Mouse (Mus musculus) brown adipose tissue, adult 24 weeks (tissue): ENCODE results near the gene Samhd1. TPM values are rescaled to one million over a fixed set of nuclear protein-coding genes. Genes with fewer than 3 reads are reported as not detected.
A peak's percentile ranks its signal among the peaks of the same experiment; 100 is the strongest.

Source experiments
- H3K27ac ChIP-seq: fragments of 200-500 bp; replicated peaks from 2 replicates; pipeline ENCODE4 v1.5.1; 2012; ENCODE audit warnings: low read depth, mild to moderate bottlenecking, low read length
- H3K4me1 ChIP-seq: fragments of 200-500 bp; 2 replicates; pipeline ENCODE4 v1.6.1; 2012; ENCODE audit warnings: low read length, mixed read lengths; ENCODE audit not compliant: control insufficient read depth, insufficient read depth, insufficient read length
- H3K4me3 ChIP-seq: fragments of 200-500 bp; 2 replicates; pipeline ENCODE4 v1.5.1; 2012; ENCODE audit warnings: low read depth, mild to moderate bottlenecking, low read length, moderate library complexity; ENCODE audit not compliant: insufficient read depth
- polyA plus RNA-seq: library from polyadenylated mRNA; stranded (reverse); fragments of >200 nt; gene quantifications from 2 replicates; pipeline ENCODE4 v1.2.4, GENCODE M21; 2012; ENCODE audit not compliant: missing spikeins, insufficient read depth, insufficient read length

Samhd1 gene
- polyA plus RNA-seq, 1 experiment, result 14.9 TPM

- peak overlapping the region; percentile 69 for H3K27ac ChIP-seq
- H3K4me3 ChIP-seq, result peak overlapping the region; percentile 25; the same call in 1 of the 2 replicates
- peaks cover 4% of the 10 kb centered on the region; the same call in 1 of the 2 replicates for H3K4me1 ChIP-seq
Measured at GRCm38 (mm10) chr2:157129601-157130164, 5.4 kb downstream of the Samhd1 start.

GRCm38 (mm10) chr2:157129096-157129495, 6.0 kb downstream of the Samhd1 start:
- H3K4me1 ChIP-seq, result peaks cover 4% of the 10 kb centered on the region; the same call in 1 of the 2 replicates
- H3K4me3 ChIP-seq, result no peak overlapping the region
- H3K27ac ChIP-seq, result no peak overlapping the region

GRCm38 (mm10) chr2:157128072-157128471, 7.0 kb downstream of the Samhd1 start:
- Histone ChIP-seq H3K27ac (no peak overlapping the region), H3K4me3 (no peak overlapping the region), H3K4me1 (peaks cover 4% of the 10 kb centered on the region; the same call in 1 of the 2 replicates)

DNA sequence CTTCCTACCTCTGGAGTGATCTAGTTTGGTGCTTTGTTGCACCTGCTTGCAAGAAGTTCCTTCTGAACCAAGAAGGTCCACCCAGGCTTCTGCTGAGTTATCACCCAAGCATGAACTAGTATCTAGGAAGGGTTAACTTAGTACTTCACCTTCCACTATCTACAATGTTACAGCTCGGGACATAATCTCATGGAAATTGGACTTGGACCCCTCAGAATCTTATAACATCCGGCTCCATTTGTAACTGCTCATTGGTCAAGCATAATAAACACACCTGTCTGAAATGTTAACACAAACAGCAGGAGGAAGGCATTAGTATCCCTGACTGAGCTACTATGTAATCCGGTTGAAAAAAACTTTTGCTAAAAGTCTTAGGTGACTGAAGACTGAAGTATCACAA, 7.7 kb downstream of the Samhd1 start:
- Histone ChIP-seq H3K27ac (no peak overlapping the region), H3K4me1 (peaks cover 4% of the 10 kb centered on the region; the same call in 1 of the 2 replicates), H3K4me3 (no peak overlapping the region)

DNA sequence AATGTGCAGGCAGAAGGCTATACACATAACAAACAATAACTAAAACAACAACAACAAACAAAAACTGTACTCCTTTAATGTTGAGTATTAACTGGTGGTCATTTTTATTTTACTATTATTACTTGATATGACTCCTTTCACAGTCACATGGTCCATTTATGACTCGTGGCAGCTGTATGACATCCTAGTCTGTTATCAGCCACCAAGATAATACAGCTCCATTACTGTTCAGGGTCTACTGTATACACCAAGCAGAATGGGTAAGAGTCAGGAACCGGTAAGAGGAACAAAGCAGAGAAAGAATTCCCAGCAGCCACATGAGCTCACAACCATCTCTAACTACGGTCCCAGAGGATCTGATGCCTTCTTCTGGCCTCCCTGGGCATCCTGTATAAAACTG, 9.8 kb downstream of the Samhd1 start:
- H3K4me1 ChIP-seq, result no peaks in the 10 kb centered on the region
- no peak overlapping the region for H3K27ac ChIP-seq
- no peak overlapping the region for H3K4me3 ChIP-seq

GRCm38 (mm10) chr2:157121766-157122165, 13.3 kb downstream of the Samhd1 start:
- Histone ChIP-seq H3K27ac (no peak overlapping the region), H3K4me1 (no peaks in the 10 kb centered on the region), H3K4me3 (no peak overlapping the region)

DNA sequence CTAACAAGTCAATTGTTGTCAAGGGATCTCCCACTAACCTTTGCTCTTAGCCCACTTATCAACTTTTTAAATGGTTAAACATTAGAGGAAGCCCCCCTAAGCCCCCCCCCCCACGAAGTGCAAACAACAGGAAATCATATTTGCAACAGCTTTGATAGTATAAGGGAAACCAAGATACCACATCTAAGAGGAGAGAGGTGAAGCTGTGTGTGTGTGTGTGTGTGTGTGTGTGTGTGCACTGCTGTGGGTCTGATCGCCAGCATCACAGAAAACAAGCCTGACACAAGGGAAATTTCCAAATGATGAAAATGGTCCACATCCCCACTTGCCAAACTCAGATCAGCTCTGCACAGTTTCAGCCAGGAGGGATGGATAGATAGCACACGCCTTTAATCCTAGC, 16.0 kb downstream of the Samhd1 start:
- Histone ChIP-seq H3K4me1 (no peaks in the 10 kb centered on the region), H3K4me3 (no peak overlapping the region), H3K27ac (no peak overlapping the region)

DNA sequence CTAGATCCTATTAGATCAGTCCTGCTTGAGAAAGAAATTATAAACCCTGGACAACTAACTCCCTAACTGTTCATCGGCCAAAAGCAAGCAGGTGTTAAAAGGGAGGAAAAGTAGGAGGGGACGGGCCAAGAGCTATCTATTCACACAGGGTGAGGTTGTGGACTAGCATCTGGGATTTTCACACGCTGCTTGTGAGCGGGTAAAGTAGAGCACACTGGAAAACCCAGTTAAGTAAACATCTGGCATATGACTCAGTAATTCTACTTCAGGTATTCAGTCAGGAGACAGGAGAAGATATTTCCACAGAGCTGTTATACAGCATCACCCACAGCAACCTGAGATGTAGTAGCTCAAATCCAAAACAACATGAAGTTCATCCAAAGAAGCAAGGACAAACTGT, 16.5 kb downstream of the Samhd1 start:
- no peaks in the 10 kb centered on the region for H3K4me1 ChIP-seq
- H3K27ac ChIP-seq, result no peak overlapping the region
- H3K4me3 ChIP-seq, result no peak overlapping the region

DNA sequence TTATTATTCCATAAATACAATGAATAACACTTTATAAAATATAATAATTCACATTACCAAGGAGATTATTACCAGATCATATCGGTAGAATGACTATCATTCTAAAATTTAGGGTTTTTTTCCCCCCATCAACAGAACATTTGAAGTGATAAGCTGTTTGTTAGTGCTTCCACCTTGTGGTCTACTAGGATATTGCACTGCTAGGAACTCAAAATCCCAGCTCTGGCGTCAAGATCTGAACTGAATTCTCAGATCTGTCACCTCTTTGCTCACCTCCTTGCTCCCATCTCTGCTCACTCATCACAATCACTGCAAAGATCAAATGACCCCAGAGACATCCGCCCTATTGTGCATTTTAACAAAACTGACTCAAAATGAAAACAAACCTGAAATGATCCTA, 18.1 kb downstream of the Samhd1 start:
- Histone ChIP-seq H3K4me1 (no peaks in the 10 kb centered on the region), H3K27ac (no peak overlapping the region), H3K4me3 (no peak overlapping the region)

- Histone ChIP-seq H3K4me1 (no peaks in the 10 kb centered on the region), H3K27ac (no peak overlapping the region), H3K4me3 (no peak overlapping the region)
Measured at GRCm38 (mm10) chr2:157108236-157108635, 26.8 kb downstream of the Samhd1 start.

- no peak overlapping the region for H3K4me3 ChIP-seq
- no peaks in the 10 kb centered on the region; the same call in 1 of the 2 replicates for H3K4me1 ChIP-seq
- no peak overlapping the region for H3K27ac ChIP-seq
Measured at GRCm38 (mm10) chr2:157104454-157104853, 30.6 kb downstream of the Samhd1 start.

- H3K27ac ChIP-seq, result no peak overlapping the region
- no peak overlapping the region for H3K4me3 ChIP-seq
- no peaks in the 10 kb centered on the region; the same call in 1 of the 2 replicates for H3K4me1 ChIP-seq
Measured at GRCm38 (mm10) chr2:157102256-157102655, 32.8 kb downstream of the Samhd1 start.

DNA sequence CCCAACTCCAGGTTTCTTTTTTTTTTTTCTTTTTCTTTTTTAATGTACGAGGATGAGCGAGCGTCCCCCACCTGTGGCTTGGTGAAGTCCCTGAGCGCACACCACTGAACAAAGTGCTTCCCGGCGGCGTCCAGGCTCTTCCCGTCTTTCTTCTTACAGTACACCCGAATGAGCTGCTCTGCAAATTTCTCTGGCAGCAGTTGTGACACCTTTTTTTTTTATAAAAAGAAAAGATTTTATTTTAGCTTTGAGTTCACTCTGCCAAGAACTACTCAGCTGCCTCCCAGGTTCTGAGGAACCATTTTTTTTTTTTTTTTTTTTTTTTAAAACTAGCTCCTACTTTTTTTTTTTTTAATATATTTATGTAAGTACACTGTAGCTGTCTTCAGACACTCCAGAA, 33.4 kb downstream of the Samhd1 start:
- H3K27ac ChIP-seq, result no peak overlapping the region
- H3K4me3 ChIP-seq, result no peak overlapping the region
- no peaks in the 10 kb centered on the region; the same call in 1 of the 2 replicates for H3K4me1 ChIP-seq

DNA sequence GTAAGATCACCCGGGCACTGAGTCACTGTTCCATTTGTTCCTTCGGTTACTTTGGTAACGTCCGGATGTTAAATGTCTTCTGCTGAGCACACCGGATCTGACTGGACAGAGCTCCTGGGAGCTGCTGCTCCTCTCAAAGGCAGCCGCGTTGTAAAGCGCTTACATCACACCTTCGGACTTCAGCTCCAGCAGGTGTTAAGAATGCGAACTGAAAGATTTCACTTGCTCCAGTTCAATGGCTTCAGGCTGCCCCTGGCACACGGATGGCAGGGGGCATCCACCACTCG, 34.8 kb downstream of the Samhd1 start:
- Histone ChIP-seq H3K4me3 (no peak overlapping the region), H3K27ac (no peak overlapping the region), H3K4me1 (no peaks in the 10 kb centered on the region; the same call in 1 of the 2 replicates)

DNA sequence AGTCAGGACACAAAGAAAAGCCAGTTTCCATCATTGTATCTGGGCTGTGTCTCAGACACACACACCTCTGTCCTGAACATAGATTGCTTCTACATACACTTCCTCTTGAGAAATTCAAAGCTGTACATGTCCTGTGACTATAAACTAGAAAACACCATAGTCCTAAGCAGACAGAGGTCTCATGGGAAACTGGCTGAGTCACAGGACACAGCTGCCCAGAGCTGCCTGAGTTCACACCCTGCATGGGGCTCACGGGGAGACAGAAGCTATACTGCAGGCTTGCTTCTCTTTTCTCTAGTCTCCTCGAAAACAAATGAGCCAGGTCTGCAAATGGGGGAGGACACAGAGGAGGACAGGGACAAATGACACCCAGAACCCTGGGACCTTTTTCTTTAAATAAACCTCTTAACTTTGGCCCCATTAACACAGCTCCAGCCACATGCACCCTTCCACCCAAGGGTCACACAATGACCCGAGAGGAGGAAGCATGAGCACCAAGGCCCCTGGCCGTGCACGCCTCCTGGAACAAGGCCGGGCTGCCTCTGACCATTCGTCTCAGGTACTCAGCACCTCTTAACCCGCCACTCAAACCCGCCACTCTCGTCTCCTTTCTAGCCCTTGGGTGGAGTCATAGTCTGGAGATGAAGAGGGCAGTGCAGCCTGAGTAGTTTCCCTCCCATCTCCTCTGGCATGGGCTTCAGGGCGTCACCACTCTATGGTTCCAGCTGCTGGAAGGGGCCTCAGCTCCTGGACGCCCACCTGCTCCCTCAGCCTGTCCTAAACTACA, 35.3 kb downstream of the Samhd1 start:
- H3K4me3 ChIP-seq, result no peak overlapping the region
- H3K27ac ChIP-seq, result no peak overlapping the region

More for the DNA sequence above, 35.3 kb downstream of the Samhd1 start:
- H3K4me1 ChIP-seq, result no peaks in the 10 kb centered on the region; the same call in 1 of the 2 replicates
